Mouse (Mus musculus): ENCODE measurements around the gene Rasl11b. TPM values are rescaled to one million over a fixed set of nuclear protein-coding genes. Genes with fewer than 3 reads are reported as not detected.

Gene Rasl11b
- polyA plus RNA-seq, 2 experiments: 102 to 111 TPM

- H3K4me3 ChIP-seq (replicated peaks; ENCODE audit: low read length): no peak overlapping the region
- 60% methylated on average over 4 of the region's 4 CpGs for WGBS
- DNase-seq (ENCODE audit: low spot score) (no peak), ATAC-seq (ENCODE audit: low FRiP score, low read depth) (no peak)
- peak overlapping the region; percentile 70 for H3K27ac ChIP-seq (replicated peaks; ENCODE audit: low read depth, low read length)
- H3K9me3 ChIP-seq (ENCODE audit: control insufficient read depth, low read length): no peaks in the 10 kb centered on the region
- peaks cover 29% of the 10 kb centered on the region for H3K36me3 ChIP-seq (ENCODE audit: control insufficient read depth, insufficient read depth, low read length)
- peaks cover 61% of the 10 kb centered on the region for H3K4me1 ChIP-seq (ENCODE audit: control insufficient read depth, insufficient read depth, low read length)
- H3K4me2 ChIP-seq (replicated peaks; ENCODE audit: low read depth, low read length, severe bottlenecking): no peak overlapping the region; the same call in 1 of the 2 replicates
- H3K9ac ChIP-seq (ENCODE audit: low read depth, low read length, severe bottlenecking): no peak overlapping the region
- H3K27me3 ChIP-seq (ENCODE audit: control insufficient read depth, insufficient read depth, low read length): no peaks in the 10 kb centered on the region
- no peak for TF ChIP-seq POLR2A (IDR thresholded peaks at IDR 0.05; ENCODE audit: borderline replicate concordance, extremely low read depth, insufficient read depth, insufficient read length)
Observed at GRCm38 (mm10) chr5:74202515-74202914, 7.4 kb downstream of the Rasl11b start.

- Histone ChIP-seq H3K27ac (replicated peaks; ENCODE audit: low read depth, low read length) (0 out of 2 replicates have a peak overlapping the region, but pooled peaks have one; percentile 53), H3K27me3 (ENCODE audit: control insufficient read depth, insufficient read depth, low read length) (no peaks in the 10 kb centered on the region), H3K4me2 (replicated peaks; ENCODE audit: low read depth, low read length, severe bottlenecking) (no peak overlapping the region), H3K4me1 (ENCODE audit: control insufficient read depth, insufficient read depth, low read length) (peaks cover 41% of the 10 kb centered on the region), H3K9me3 (ENCODE audit: control insufficient read depth, low read length) (no peaks in the 10 kb centered on the region), H3K36me3 (ENCODE audit: control insufficient read depth, insufficient read depth, low read length) (peaks cover 9% of the 10 kb centered on the region), H3K9ac (ENCODE audit: low read depth, low read length, severe bottlenecking) (no peak overlapping the region), H3K4me3 (replicated peaks; ENCODE audit: low read length) (no peak overlapping the region)
- DNase-seq (ENCODE audit: low spot score) (no peak), ATAC-seq (ENCODE audit: low FRiP score, low read depth) (no peak)
- TF ChIP-seq POLR2A (IDR thresholded peaks at IDR 0.05; ENCODE audit: borderline replicate concordance, extremely low read depth, insufficient read depth, insufficient read length): no peak
- WGBS: 47% methylated on average over 5 of the region's 5 CpGs
Observed at GRCm38 (mm10) chr5:74204465-74204864, 9.4 kb downstream of the Rasl11b start.

GRCm38 (mm10) chr5:74205509-74205908, 10.4 kb downstream of the Rasl11b start:
- no peak for ATAC-seq (ENCODE audit: low FRiP score, low read depth)
- WGBS: 42% methylated on average over 8 of the region's 8 CpGs
- H3K36me3 ChIP-seq (ENCODE audit: control insufficient read depth, insufficient read depth, low read length): no peaks in the 10 kb centered on the region; the same call in 1 of the 2 replicates
- no peak overlapping the region for H3K4me2 ChIP-seq (replicated peaks; ENCODE audit: low read depth, low read length, severe bottlenecking)
- H3K4me1 ChIP-seq (ENCODE audit: control insufficient read depth, insufficient read depth, low read length): peaks cover 31% of the 10 kb centered on the region
- H3K4me3 ChIP-seq (replicated peaks; ENCODE audit: low read length): no peak overlapping the region
- 0 out of 2 replicates have a peak overlapping the region, but pooled peaks have one; percentile 44 for H3K27ac ChIP-seq (replicated peaks; ENCODE audit: low read depth, low read length)
- H3K9me3 ChIP-seq (ENCODE audit: control insufficient read depth, low read length): no peaks in the 10 kb centered on the region
- TF ChIP-seq POLR2A (IDR thresholded peaks at IDR 0.05; ENCODE audit: borderline replicate concordance, extremely low read depth, insufficient read depth, insufficient read length): no peak
- H3K27me3 ChIP-seq (ENCODE audit: control insufficient read depth, insufficient read depth, low read length): no peaks in the 10 kb centered on the region
- H3K9ac ChIP-seq (ENCODE audit: low read depth, low read length, severe bottlenecking): no peak overlapping the region
- no peak for DNase-seq (ENCODE audit: low spot score)

GRCm38 (mm10) chr5:74206038-74206437, 11.0 kb downstream of the Rasl11b start:
- H3K27me3 ChIP-seq (ENCODE audit: control insufficient read depth, insufficient read depth, low read length): no peaks in the 10 kb centered on the region
- no peak for TF ChIP-seq POLR2A (IDR thresholded peaks at IDR 0.05; ENCODE audit: borderline replicate concordance, extremely low read depth, insufficient read depth, insufficient read length)
- no peaks in the 10 kb centered on the region for H3K36me3 ChIP-seq (ENCODE audit: control insufficient read depth, insufficient read depth, low read length)
- no peaks in the 10 kb centered on the region for H3K9me3 ChIP-seq (ENCODE audit: control insufficient read depth, low read length)
- no peak overlapping the region for H3K4me2 ChIP-seq (replicated peaks; ENCODE audit: low read depth, low read length, severe bottlenecking)
- WGBS: 86% methylated on average over 7 of the region's 7 CpGs
- ATAC-seq (ENCODE audit: low FRiP score, low read depth): no peak
- DNase-seq (ENCODE audit: low spot score): no peak
- peaks cover 27% of the 10 kb centered on the region for H3K4me1 ChIP-seq (ENCODE audit: control insufficient read depth, insufficient read depth, low read length)
- H3K27ac ChIP-seq (replicated peaks; ENCODE audit: low read depth, low read length): no peak overlapping the region
- H3K9ac ChIP-seq (ENCODE audit: low read depth, low read length, severe bottlenecking): no peak overlapping the region
- H3K4me3 ChIP-seq (replicated peaks; ENCODE audit: low read length): no peak overlapping the region

GRCm38 (mm10) chr5:74206649-74207048, 11.6 kb downstream of the Rasl11b start:
- no peak overlapping the region for H3K4me2 ChIP-seq (replicated peaks; ENCODE audit: low read depth, low read length, severe bottlenecking)
- no peaks in the 10 kb centered on the region for H3K36me3 ChIP-seq (ENCODE audit: control insufficient read depth, insufficient read depth, low read length)
- no peak for DNase-seq (ENCODE audit: low spot score)
- H3K4me1 ChIP-seq (ENCODE audit: control insufficient read depth, insufficient read depth, low read length): peaks cover 27% of the 10 kb centered on the region
- H3K27ac ChIP-seq (replicated peaks; ENCODE audit: low read depth, low read length): no peak overlapping the region
- H3K27me3 ChIP-seq (ENCODE audit: control insufficient read depth, insufficient read depth, low read length): no peaks in the 10 kb centered on the region
- no peak for TF ChIP-seq POLR2A (IDR thresholded peaks at IDR 0.05; ENCODE audit: borderline replicate concordance, extremely low read depth, insufficient read depth, insufficient read length)
- no peak overlapping the region for H3K9ac ChIP-seq (ENCODE audit: low read depth, low read length, severe bottlenecking)
- H3K9me3 ChIP-seq (ENCODE audit: control insufficient read depth, low read length): no peaks in the 10 kb centered on the region
- 86% methylated on average over 7 of the region's 7 CpGs for WGBS
- H3K4me3 ChIP-seq (replicated peaks; ENCODE audit: low read length): no peak overlapping the region
- ATAC-seq (ENCODE audit: low FRiP score, low read depth): no peak

- H3K4me1 ChIP-seq (ENCODE audit: control insufficient read depth, insufficient read depth, low read length): peaks cover 22% of the 10 kb centered on the region
- TF ChIP-seq POLR2A (IDR thresholded peaks at IDR 0.05; ENCODE audit: borderline replicate concordance, extremely low read depth, insufficient read depth, insufficient read length): no peak
- 81% methylated on average over 3 of the region's 3 CpGs for WGBS
Observed at GRCm38 (mm10) chr5:74207209-74207608, 12.1 kb downstream of the Rasl11b start.

More at GRCm38 (mm10) chr5:74207209-74207608, 12.1 kb downstream of the Rasl11b start:
- H3K9ac ChIP-seq (ENCODE audit: low read depth, low read length, severe bottlenecking): no peak overlapping the region
- H3K9me3 ChIP-seq (ENCODE audit: control insufficient read depth, low read length): no peaks in the 10 kb centered on the region
- H3K36me3 ChIP-seq (ENCODE audit: control insufficient read depth, insufficient read depth, low read length): no peaks in the 10 kb centered on the region
- ATAC-seq (ENCODE audit: low FRiP score, low read depth) (no peak), DNase-seq (ENCODE audit: low spot score) (no peak)
- H3K27me3 ChIP-seq (ENCODE audit: control insufficient read depth, insufficient read depth, low read length): no peaks in the 10 kb centered on the region
- no peak overlapping the region for H3K4me2 ChIP-seq (replicated peaks; ENCODE audit: low read depth, low read length, severe bottlenecking)
- H3K27ac ChIP-seq (replicated peaks; ENCODE audit: low read depth, low read length): no peak overlapping the region
- H3K4me3 ChIP-seq (replicated peaks; ENCODE audit: low read length): no peak overlapping the region
